Mouse (Mus musculus) bone marrow macrophage, adult 2 months (primary cell): ENCODE data around the gene Oxct2b.

Experiments used
- CTCF ChIP-seq: IDR thresholded peaks from 2 replicates; pipeline ENCODE4 v1.5.1; 2012; ENCODE audit warnings: low read depth, mild to moderate bottlenecking, low read length, moderate library complexity
- POLR2A ChIP-seq: IDR thresholded peaks from 2 replicates; pipeline ENCODE4 v1.6.1; 2012; ENCODE audit warnings: mild to moderate bottlenecking, low read depth, low read length, borderline replicate concordance

DNA sequence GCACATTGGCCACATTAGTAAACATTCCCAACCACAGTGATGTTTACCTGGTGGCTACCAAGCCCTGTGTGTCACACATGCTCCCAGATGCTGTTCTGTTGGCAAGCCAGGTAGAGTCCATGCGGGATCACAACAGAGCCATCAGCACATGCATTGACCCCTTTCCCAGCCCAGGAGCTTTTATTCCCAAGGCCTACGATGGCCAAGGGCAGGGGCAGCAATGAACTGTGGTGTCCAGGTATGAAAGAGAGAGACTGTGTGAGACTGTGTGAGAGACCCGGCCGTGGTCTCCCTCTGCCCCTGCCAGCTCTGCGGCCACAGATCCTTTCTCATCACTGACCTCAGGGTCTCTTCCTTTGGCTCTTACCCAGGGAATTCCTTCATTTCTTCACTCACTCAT lies 8.0 kb upstream of the Oxct2b start:
- TF ChIP-seq CTCF = no peak
- TF ChIP-seq POLR2A = no peak
